8 mouse cellular contexts compared by ENCODE assay signal in the genomic region with DNA sequence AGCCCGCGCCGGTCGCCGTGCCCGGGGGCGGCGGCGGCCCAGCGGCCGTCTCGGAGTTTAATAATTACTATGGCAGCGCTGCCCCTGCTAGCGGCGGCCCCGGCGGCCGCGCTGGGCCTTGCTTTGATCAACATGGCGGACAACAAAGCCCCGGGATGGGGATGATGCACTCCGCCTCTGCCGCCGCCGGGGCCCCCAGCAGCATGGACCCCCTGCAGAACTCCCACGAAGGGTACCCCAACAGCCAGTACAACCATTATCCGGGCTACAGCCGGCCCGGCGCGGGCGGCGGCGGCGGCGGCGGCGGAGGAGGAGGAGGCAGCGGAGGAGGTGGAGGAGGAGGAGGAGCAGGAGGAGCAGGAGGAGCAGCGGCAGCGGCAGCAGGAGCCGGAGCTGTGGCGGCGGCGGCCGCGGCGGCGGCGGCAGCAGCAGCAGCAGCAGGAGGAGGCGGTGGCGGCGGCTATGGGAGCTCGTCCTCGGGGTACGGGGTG. TPM values are rescaled to one million over a fixed set of nuclear protein-coding genes. Genes with fewer than 3 reads are reported as not detected.
DNase-seq lines count a peak whose midpoint lies in the region; ATAC-seq and TF ChIP-seq lines count a peak whose summit lies in the region.

No protein-coding gene starts in this region.

- H3K9me3 ChIP-seq in CH12.LX (replicated peaks; ENCODE audit: low read length), result no peaks in the 10 kb centered on the region
- H3K9me3 ChIP-seq in forebrain, embryonic 13.5 days (replicated peaks), result no peaks in the 10 kb centered on the region
- no peaks in the 10 kb centered on the region for H3K9me3 ChIP-seq in heart, postnatal 0 days (replicated peaks; ENCODE audit: control insufficient read depth, low read length)

- peak overlapping the region; percentile 55 to 100 (median 81) for H3K4me3 ChIP-seq in CH12.LX (replicated peaks in 1 of 3; ENCODE audit: low read depth in 2 of 3, low read length in 2 of 3, poor library complexity in 1 of 3)
- peak overlapping the region; percentile 80 for H3K4me3 ChIP-seq in forebrain, embryonic 13.5 days
- peak overlapping the region; percentile 88 for H3K4me3 ChIP-seq in heart, postnatal 0 days (ENCODE audit: low read depth, low read length)
- peak overlapping the region; percentile 87 for H3K4me3 ChIP-seq in lung, adult 2 months (replicated peaks; ENCODE audit: extremely low read depth, low read depth, low read length)

- H3K79me2 ChIP-seq in CH12.LX (replicated peaks; ENCODE audit: control insufficient read depth, extremely low read depth, insufficient read depth, poor library complexity, severe bottlenecking), result peaks cover 18% of the 10 kb centered on the region

- DNase-seq in CH12.LX (ENCODE audit: extremely low read depth), result peak; percentile 37
- DNase-seq in brain, embryonic 14.5 days (ENCODE audit: low read depth), result peak; percentile 86
- peak; percentile 69 for DNase-seq in heart, postnatal 0 days (ENCODE audit: low spot score)
- peak; percentile 85 to 86 for DNase-seq in kidney, postnatal 36 days
- peak; percentile 79 for DNase-seq in lung, adult 2 months
- peak; percentile 79 for DNase-seq in ovary, adult 18-20 months (ENCODE audit: low spot score)
- peak; percentile 70 to 75 for DNase-seq in thymus, postnatal 10 days (ENCODE audit: low spot score in 2 of 2)

- H3K4me2 ChIP-seq in CH12.LX (ENCODE audit: insufficient read depth, low read depth, poor library complexity, severe bottlenecking), result 0 out of 2 replicates have a peak overlapping the region, but pooled peaks have one; percentile 1
- peak overlapping the region; percentile 79 for H3K4me2 ChIP-seq in forebrain, embryonic 13.5 days
- peak overlapping the region; percentile 88 for H3K4me2 ChIP-seq in heart, postnatal 0 days (ENCODE audit: low read depth, low read length)

- TF ChIP-seq CTCF in CH12.LX (conservative IDR thresholded peaks at IDR 0.05 in 1 of 2, IDR thresholded peaks at IDR 0.05 in 1 of 2; ENCODE audit: low read depth in 2 of 2, low read length in 2 of 2), result no peak
- no peak for TF ChIP-seq CTCF in brain, embryonic 14.5 days (IDR thresholded peaks at IDR 0.05; ENCODE audit: borderline replicate concordance, extremely low read depth, insufficient read depth, insufficient read length)
- no peak for TF ChIP-seq CTCF in heart, postnatal 0 days (IDR thresholded peaks at IDR 0.05; ENCODE audit: low read depth)
- TF ChIP-seq CTCF in lung, adult 2 months (IDR thresholded peaks at IDR 0.05; ENCODE audit: insufficient read depth, low read length), result no peak

- peak overlapping the region; percentile 99 for H3K9ac ChIP-seq in CH12.LX (ENCODE audit: insufficient read depth, low read depth)
- peak overlapping the region; percentile 100 for H3K9ac ChIP-seq in forebrain, embryonic 13.5 days
- peak overlapping the region; percentile 99 for H3K9ac ChIP-seq in heart, postnatal 0 days (replicated peaks; ENCODE audit: low read depth, low read length)

- TF ChIP-seq RAD21 in CH12.LX (IDR thresholded peaks at IDR 0.05; ENCODE audit: low read depth, low read length), result no peak

- H3K4me1 ChIP-seq in CH12.LX (ENCODE audit: control insufficient read depth in 1 of 2, insufficient read depth in 2 of 2), result peaks cover 0 to 19% of the 10 kb centered on the region in 2 experiments; a peak in 2 of 4 replicates
- peaks cover 45% of the 10 kb centered on the region for H3K4me1 ChIP-seq in forebrain, embryonic 13.5 days
- peaks cover 19% of the 10 kb centered on the region for H3K4me1 ChIP-seq in heart, postnatal 0 days (ENCODE audit: control insufficient read depth, insufficient read depth)
- peaks cover 4% of the 10 kb centered on the region for H3K4me1 ChIP-seq in lung, adult 2 months (ENCODE audit: control insufficient read depth, insufficient read depth, low read length)

- no peaks in the 10 kb centered on the region for H3K36me3 ChIP-seq in CH12.LX (replicated peaks in 1 of 2; ENCODE audit: control insufficient read depth in 1 of 2, insufficient read depth in 1 of 2, low read length in 1 of 2)
- H3K36me3 ChIP-seq in forebrain, embryonic 13.5 days (ENCODE audit: poor library complexity, severe bottlenecking), result no peaks in the 10 kb centered on the region
- no peaks in the 10 kb centered on the region for H3K36me3 ChIP-seq in heart, postnatal 0 days (replicated peaks; ENCODE audit: control insufficient read depth, insufficient read depth, low read length)

- H3K27me3 ChIP-seq in CH12.LX (replicated peaks), result no peaks in the 10 kb centered on the region
- 0 out of 2 replicates have a peak, but pooled peaks cover 4% of the 10 kb centered on the region for H3K27me3 ChIP-seq in forebrain, embryonic 13.5 days
- no peaks in the 10 kb centered on the region for H3K27me3 ChIP-seq in heart, postnatal 0 days (ENCODE audit: control insufficient read depth, insufficient read depth, low read length)

- TF ChIP-seq EP300 in CH12.LX (IDR thresholded peaks at IDR 0.05; ENCODE audit: low read length), result no peak
- no peak for TF ChIP-seq EP300 in heart, postnatal 0 days (IDR thresholded peaks at IDR 0.05; ENCODE audit: low read depth)

- peak overlapping the region; percentile 97 for H3K27ac ChIP-seq in CH12.LX (ENCODE audit: insufficient read depth, low read depth)
- H3K27ac ChIP-seq in forebrain, embryonic 13.5 days, result peak overlapping the region; percentile 100
- peak overlapping the region; percentile 98 for H3K27ac ChIP-seq in heart, postnatal 0 days (ENCODE audit: low read depth)

- dilution Hi-C loops in CH12.LX (cut with MboI; ENCODE audit: extremely low pct_ligation_motif_present, extremely low pct_unique_long_range_greater_than_20kb, low sequenced_read_pairs), result no loop called here

- peak; percentile 56; the same call in 1 of the 2 replicates for TF ChIP-seq POLR2A in CH12.LX (IDR thresholded peaks at IDR 0.05; ENCODE audit: low read depth, low read length)
- TF ChIP-seq POLR2A in brain, embryonic 14.5 days (IDR thresholded peaks at IDR 0.05; ENCODE audit: borderline replicate concordance, extremely low read depth, insufficient read depth, insufficient read length, poor library complexity, severe bottlenecking), result peak; percentile 81
- peak; percentile 51; the same call in 1 of the 2 replicates for TF ChIP-seq POLR2A in lung, adult 2 months (IDR thresholded peaks at IDR 0.05; ENCODE audit: borderline replicate concordance, extremely low read depth, low read depth, low read length)

- WGBS in forebrain, embryonic 13.5 days, result under 1% methylated on average over 27 of the region's 56 CpGs
- 0% methylated on average over 17 of the region's 56 CpGs for WGBS in heart, postnatal 0 days
- WGBS in lung, adult 2 months, result under 1% methylated on average over 42 of the region's 56 CpGs

- in situ Hi-C loops in CH12.LX (cut with MboI; ENCODE audit: low pct_ligation_motif_present, low pct_unique_long_range_greater_than_20kb, low sequenced_read_pairs), result no loop called here

- peak; percentile 53 for ATAC-seq in forebrain, embryonic 13.5 days
- peak; percentile 24 for ATAC-seq in heart, postnatal 0 days (ENCODE audit: insufficient read depth, low read depth)

TF ChIP-seq in CH12.LX, 34 proteins besides CTCF, POLR2A, EP300 and RAD21 (continues in another document):
- TF ChIP-seq NRF1 (IDR thresholded peaks at IDR 0.05; ENCODE audit: low read depth, low read length) (no peak), POLR2AphosphoS2 (IDR thresholded peaks at IDR 0.05; ENCODE audit: low read depth, low read length) (0 out of 2 replicates have a peak, but pooled peaks have one; percentile 33), MAX (IDR thresholded peaks at IDR 0.05; ENCODE audit: low read length) (no peak), MAFK (IDR thresholded peaks at IDR 0.05; ENCODE audit: insufficient replicate concordance, low read length) (no peak), GABPA (IDR thresholded peaks at IDR 0.05; ENCODE audit: insufficient replicate concordance, low read depth, low read length) (no peak), JUN (IDR thresholded peaks at IDR 0.05; ENCODE audit: insufficient read depth, low read depth, low read length) (no peak), IRF4 (IDR thresholded peaks at IDR 0.05; ENCODE audit: low read depth, low read length) (no peak), USF1 (IDR thresholded peaks at IDR 0.05; ENCODE audit: low read depth, low read length) (no peak), E2F4 (IDR thresholded peaks at IDR 0.05; ENCODE audit: insufficient replicate concordance, low read depth, low read length) (no peak), MXI1 (IDR thresholded peaks at IDR 0.05; ENCODE audit: low read depth, low read length) (peak; percentile 60; the same call in 1 of the 2 replicates), PAX5 (IDR thresholded peaks at IDR 0.05; ENCODE audit: low read length) (no peak), SIN3A (IDR thresholded peaks at IDR 0.05; ENCODE audit: low read length) (peak; percentile 56; the same call in 1 of the 2 replicates), UBTF (IDR thresholded peaks at IDR 0.05; ENCODE audit: low read depth, low read length) (peak; percentile 87), MYC (IDR thresholded peaks at IDR 0.05; ENCODE audit: low read depth, low read length) (no peak), ZKSCAN1 (IDR thresholded peaks at IDR 0.05; ENCODE audit: borderline replicate concordance, low read depth, low read length) (no peak), TCF12 (IDR thresholded peaks at IDR 0.05; ENCODE audit: low read depth, low read length) (no peak; the same call in 1 of the 2 replicates), ZC3H11A (IDR thresholded peaks at IDR 0.05; ENCODE audit: low read depth, low read length) (no peak), USF2 (conservative IDR thresholded peaks at IDR 0.05; ENCODE audit: low read depth, low read length) (no peak), SMC3 (IDR thresholded peaks at IDR 0.05; ENCODE audit: low read depth, low read length) (no peak), ETS1 (conservative IDR thresholded peaks at IDR 0.05; ENCODE audit: low read depth, low read length) (no peak), HCFC1 (IDR thresholded peaks at IDR 0.05; ENCODE audit: low read depth, low read length) (no peak), JUND (conservative IDR thresholded peaks at IDR 0.05; ENCODE audit: low read depth, low read length) (no peak), TBP (conservative IDR thresholded peaks at IDR 0.05; ENCODE audit: low read depth, low read length) (no peak), ZMIZ1 (IDR thresholded peaks at IDR 0.05; ENCODE audit: low read depth, low read length) (peak; percentile 43), MAZ (IDR thresholded peaks at IDR 0.05; ENCODE audit: low read depth, low read length) (no peak)

RNA-seq across cellular contexts. Expression of a gene that starts 1.5 kb away (rescaled TPM):
- total RNA-seq in CH12.LX (2012; rRNA removed), result 8.8 and 9.7 TPM in 2 replicates
- total RNA-seq in CH12.LX (2014; rRNA removed), result 6.1 and 6.7 TPM in 2 replicates
- polyA plus RNA-seq in CH12.LX (2012; ENCODE audit: insufficient read length, low read depth), result 11.3 and 12.4 TPM in 2 replicates
- 22.0 and 41.6 TPM in 2 replicates for polyA plus RNA-seq in brain, embryonic 14.5 days (2012; rRNA removed)
- 11.7 and 12.9 TPM in 2 replicates for polyA plus RNA-seq in forebrain, embryonic 13.5 days (2015; fragmentation: Nextera tagmentation; extraction: Ambion mirVana)
- total RNA-seq in heart, postnatal 0 days (2014; rRNA removed; ENCODE audit: low replicate concordance), result 26.8 and 27.3 TPM in 2 replicates
- polyA plus RNA-seq in heart, postnatal 0 days (2015; fragmentation: Nextera tagmentation; extraction: Ambion mirVana), result 4.1 and 4.4 TPM in 2 replicates
- 60.1 and 60.4 TPM in 2 replicates for polyA plus RNA-seq in lung, adult 2 months (2012; rRNA removed)

Comparison
In these comparisons a context has a peak if more than half of its experiments do, and no peak if none do; other contexts are left out.
1. Peak in every context shown above with its lines: DNase-seq, ATAC-seq, H3K4me3 ChIP-seq and H3K27ac ChIP-seq.
2. H3K4me2 ChIP-seq: peak in every context shown above with its lines; median percentile 88 in heart, postnatal 0 days; 79 in forebrain, embryonic 13.5 days; 1 in CH12.LX.